Mouse (Mus musculus): ENCODE data around the gene Nphs1.

Nphs1 gene

DNA sequence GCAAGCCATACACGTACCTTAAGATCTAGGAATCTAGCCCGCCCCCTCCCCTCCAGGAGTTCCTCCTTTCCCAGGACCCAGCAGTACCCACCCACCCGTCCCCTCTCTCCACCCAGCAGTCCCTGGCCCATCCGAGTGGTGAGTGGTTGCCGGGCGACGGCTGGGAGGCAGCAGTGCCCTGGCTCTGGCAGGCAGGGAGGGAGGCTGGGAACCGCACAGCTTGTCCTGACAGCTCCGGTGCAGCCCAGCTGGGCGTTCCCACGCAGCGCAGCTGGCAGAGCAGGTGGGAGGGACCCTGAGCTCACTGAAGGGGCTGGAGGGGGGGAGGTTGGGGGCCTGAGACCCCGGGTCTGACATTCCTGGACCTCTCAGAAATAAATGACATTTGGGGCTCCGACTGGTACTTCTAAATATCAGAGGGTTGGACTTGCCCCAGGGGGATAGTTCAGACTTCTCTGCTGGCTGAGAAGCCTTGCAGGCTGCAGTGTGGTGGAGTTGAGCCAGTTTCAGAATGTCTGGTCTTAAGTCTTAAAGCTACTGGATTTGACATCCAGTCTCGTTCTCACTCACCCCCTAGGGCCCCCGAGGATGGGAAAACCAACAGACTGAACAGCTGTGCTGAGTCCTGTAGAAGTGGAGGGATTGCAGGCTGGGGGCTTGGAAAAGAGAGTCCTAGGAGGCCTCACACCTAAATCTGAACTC lies at the start of gene Nphs1, which contains the start of gene Kirrel2:
Gene Nphs1, plus strand, starts transcription at position 687 of the 702 bp plus-strand sequence.
Gene Kirrel2, minus strand, starts transcription at position 62 of the 702 bp plus-strand sequence.
- DNase-seq (ENCODE audit: low read depth, low spot score), result no peak

GRCm38 (mm10) chr7:30408639-30409038 lies 49.5 kb upstream of the Nphs1 start:
- DNase-seq (ENCODE audit: low read depth, low spot score), result no peak

DNA sequence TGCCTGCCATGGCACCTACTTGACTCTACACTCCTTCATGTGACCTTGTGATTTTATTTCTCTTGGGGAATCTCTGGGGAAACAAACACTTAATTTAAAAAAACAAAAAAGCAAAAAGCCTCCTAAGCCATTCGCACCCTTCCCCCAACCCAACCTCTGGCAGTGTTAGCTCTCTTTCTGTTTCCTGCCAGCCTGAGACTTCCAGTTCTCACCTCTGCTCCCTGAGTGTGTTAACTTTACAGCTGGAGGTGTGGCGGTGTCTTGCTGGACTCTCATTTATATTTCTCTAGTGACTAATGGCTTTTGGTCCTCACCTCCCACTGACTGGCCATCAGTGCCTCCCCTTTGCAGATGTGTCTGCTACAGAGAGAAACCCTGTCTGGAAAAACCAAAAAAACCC lies 48.3 kb upstream of the Nphs1 start:
- no peak for DNase-seq (ENCODE audit: low read depth, low spot score)

GRCm38 (mm10) chr7:30411023-30411422 lies 47.1 kb upstream of the Nphs1 start:
- no peak for DNase-seq (ENCODE audit: low read depth, low spot score)

DNA sequence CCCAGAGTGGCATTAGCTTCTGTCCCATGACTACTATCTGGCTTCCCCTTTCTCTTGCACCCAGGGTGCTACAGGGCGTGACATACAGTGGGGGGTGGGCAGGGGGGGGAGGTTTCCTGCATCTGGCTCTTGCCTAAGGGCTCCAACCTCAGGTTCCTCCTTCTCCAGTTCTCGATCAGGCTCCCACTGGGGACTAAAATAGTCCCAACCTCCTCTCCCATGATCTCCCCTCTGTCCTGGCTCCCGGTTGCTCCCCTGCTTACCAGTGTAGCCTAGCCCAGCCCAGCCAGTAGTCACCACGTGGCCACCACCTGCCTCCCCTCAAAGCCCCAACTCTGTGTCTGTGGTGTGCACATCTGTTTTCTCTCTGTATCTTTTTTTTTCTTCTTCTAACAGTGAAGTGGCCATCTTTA lies 45.4 kb upstream of the Nphs1 start:
- no peak for DNase-seq (ENCODE audit: low read depth, low spot score)

- DNase-seq (ENCODE audit: low read depth, low spot score), result no peak
Observed at GRCm38 (mm10) chr7:30413596-30413995, 44.5 kb upstream of the Nphs1 start, which contains the start of gene Tyrobp. Gene Tyrobp, plus strand, starts transcription at chr7:30413760.

DNA sequence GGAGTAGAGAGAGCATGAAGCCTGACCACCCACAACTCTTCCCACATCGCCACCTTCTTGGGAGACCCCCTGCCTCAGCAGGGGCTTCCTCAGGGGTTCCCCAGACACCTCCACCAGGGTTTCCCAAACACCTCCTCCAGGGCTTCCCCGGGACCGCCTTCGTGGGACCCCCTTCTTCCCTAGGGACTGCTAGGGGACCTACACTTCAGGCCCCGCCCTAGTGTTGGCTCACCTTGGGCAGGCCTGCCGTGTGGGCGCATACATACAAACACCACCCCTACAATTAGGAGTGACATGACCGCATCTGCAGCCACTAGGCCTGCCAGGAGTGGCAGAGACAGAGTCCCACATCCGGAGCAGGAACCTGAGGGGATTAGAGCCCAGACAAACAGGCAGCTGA lies 40.3 kb upstream of the Nphs1 start:
- no peak for DNase-seq (ENCODE audit: low read depth, low spot score)

GRCm38 (mm10) chr7:30419561-30420499 lies 38.3 kb upstream of the Nphs1 start, which contains the start of gene Hcst:
Gene Hcst, minus strand, starts transcription at chr7:30419854.
- no peak for DNase-seq (ENCODE audit: low read depth, low spot score)

- no peak for DNase-seq (ENCODE audit: low read depth, low spot score)
Observed at GRCm38 (mm10) chr7:30420673-30421072, 37.4 kb upstream of the Nphs1 start.

GRCm38 (mm10) chr7:30421175-30421889 lies 36.8 kb upstream of the Nphs1 start, which contains the start of gene Nfkbid:
Gene Nfkbid, plus strand, starts transcription at chr7:30421732.
- no peak for DNase-seq (ENCODE audit: low read depth, low spot score)

DNA sequence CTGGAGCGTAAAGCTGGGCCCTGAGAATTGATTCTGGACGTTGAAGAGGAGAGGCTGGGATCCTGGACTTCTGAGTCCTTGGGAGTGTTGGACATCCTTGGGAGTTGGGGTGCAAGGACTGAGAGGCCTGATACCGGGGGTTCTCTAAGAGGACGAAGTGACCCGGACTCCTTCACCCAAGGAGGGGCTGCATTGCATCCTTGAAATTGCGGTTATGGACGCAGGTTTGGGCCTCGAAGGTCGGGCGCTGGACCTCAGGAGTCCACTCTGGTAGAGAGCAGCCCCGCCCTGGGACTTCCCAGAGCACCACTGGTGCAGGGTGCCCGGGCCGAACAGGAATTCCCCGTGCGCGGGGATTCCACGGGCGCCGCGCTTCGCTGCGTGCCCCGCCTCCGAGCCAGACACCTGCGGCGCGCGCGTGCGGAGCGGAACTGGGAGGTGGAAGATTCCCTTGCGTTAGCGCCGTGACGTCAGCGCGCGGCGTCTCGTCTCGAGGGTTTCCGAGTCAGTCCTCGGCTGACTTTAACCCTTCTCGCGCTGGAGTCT lies 36.2 kb upstream of the Nphs1 start:
- DNase-seq (ENCODE audit: low read depth, low spot score), result peak; percentile 32

DNA sequence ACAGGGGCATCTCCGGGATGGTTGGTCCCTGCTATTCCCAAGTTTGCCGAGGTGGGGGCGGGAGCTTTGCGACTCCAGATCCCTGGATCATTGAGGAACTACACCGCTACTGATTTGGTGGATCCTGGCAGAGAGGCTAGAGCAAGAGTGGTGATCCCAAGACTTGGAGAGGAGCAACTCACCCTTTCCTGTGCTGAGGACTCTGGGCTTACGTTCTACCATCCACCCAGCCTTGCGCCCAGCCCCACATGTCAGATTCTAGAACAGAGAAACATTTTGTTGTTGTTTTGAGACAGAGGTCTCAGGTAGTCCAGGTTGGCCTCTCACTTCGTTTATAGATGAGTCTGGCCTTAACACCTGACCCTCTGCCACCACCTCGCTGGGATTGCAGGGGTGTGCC lies 35.6 kb upstream of the Nphs1 start:
- no peak for DNase-seq (ENCODE audit: low read depth, low spot score)

- no peak for DNase-seq (ENCODE audit: low read depth, low spot score)
Observed at GRCm38 (mm10) chr7:30423071-30423641, 35.0 kb upstream of the Nphs1 start.

- no peak for DNase-seq (ENCODE audit: low read depth, low spot score)
Observed at GRCm38 (mm10) chr7:30429327-30429726, 28.8 kb upstream of the Nphs1 start.

DNA sequence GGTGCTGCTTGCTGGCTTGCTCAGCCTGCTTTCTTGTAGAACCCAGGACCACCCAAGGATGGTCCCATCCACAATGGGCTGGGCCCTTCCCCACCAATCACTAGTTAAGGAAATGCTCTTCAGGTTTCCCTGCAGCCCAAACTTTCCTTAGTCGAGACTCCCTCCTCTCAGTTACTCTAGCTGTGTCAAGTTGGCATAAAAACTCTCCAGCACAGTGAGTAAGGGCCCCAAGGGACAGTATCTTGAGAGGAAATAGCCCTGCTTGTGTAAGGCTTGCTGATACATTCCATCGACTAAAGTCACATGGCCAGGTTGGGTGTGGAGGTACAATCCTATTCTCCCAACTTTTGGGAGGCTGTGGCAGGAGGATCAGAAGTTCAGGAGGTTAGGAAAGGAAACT lies 27.9 kb upstream of the Nphs1 start:
- peak; percentile 89 for DNase-seq (ENCODE audit: low read depth, low spot score)

GRCm38 (mm10) chr7:30431793-30432192 lies 26.3 kb upstream of the Nphs1 start:
- peak; percentile 81 for DNase-seq (ENCODE audit: low read depth, low spot score)

GRCm38 (mm10) chr7:30434238-30434637 lies 23.9 kb upstream of the Nphs1 start:
- DNase-seq (ENCODE audit: low read depth, low spot score), result peak; percentile 52

DNA sequence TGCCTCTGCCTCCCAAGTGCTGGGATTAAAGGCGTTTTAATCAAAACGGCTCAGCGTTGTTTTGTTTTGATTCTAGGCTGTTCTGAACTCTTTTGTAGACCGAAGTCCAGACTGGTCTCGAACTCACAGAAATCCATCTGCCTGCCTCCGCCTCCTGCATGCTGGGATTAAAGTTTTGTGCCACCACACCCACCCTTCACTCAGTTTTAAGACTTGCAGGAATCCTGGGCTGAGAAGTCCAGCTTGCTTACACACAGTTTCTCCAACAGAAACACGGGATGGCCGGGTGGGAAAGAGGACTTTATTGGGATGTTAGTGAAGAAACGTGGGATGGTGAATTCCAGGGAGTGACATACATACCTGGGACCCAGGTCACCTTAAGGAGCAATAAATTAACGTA lies 23.4 kb upstream of the Nphs1 start:
- no peak for DNase-seq (ENCODE audit: low read depth, low spot score)

DNA sequence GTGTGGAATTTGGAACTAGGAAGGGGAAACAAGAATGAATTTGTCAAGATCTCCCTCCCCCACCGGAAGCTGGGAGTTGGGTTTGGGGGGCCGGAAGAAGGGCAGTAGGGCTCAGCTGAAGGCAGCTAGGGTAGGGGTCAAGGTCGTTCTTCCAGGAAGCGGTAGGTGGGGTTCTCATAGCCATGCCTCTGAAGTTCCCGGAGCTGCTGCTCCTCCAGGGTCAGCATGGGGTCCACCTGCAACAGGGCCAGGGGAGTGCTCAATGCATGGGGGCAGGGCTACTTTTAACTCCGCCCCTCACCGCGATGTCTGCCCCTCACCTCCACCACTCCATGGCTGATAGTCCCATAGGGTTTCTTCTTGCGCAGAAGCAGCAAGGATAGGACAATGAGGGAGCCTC lies 23.0 kb upstream of the Nphs1 start:
- DNase-seq (ENCODE audit: low read depth, low spot score), result no peak

DNA sequence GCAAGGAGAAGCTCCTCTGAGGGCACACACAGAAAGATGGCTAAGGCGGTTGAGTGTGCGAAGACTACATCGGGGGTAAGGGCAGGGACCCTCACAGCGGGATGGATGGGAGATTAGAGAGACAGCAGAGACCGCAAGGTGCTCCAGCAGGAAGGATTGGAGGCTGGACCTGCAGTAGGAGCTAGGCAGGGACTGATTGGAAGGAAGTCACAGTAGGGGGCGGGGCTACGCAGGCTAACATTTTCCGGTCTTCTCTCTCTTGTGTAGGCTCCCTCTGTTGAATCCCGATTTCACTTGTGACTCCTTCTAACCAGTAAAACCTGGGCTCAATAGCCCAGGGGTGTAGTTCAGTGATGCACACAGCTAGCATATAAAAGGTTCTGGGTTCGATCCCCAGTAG lies 21.2 kb upstream of the Nphs1 start:
- DNase-seq (ENCODE audit: low read depth, low spot score), result no peak

DNA sequence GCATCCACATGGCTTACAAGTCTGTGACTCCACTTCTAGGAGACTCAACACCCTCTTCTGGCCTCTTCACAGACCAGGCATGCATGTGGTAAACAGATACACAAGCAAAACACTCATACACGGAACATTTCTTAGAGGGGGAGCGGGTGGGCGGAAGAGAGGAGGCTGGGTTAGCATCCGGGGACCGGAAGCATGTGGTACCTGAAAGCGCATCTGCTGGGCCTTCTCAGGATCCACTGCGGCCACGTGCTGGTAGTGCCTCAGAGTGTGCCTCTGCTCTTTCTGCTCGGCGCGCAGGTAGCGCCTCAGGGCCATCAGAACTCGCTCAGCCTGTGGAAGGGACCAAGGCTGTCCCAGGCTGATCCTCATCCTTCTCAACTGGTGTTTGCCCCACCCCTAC lies 18.4 kb upstream of the Nphs1 start:
- no peak for DNase-seq (ENCODE audit: low read depth, low spot score)
